Mouse (Mus musculus) MEL (cell line): ENCODE measurements around the gene Rcan1.

Experiments
- CHD2 ChIP-seq: IDR thresholded peaks from 2 replicates; pipeline ENCODE4 v1.6.1; 2011; ENCODE audit warnings: low read length, improper control_type of control experiment
- CTCF ChIP-seq, 3 experiments: IDR thresholded peaks in 2 of 3; conservative IDR thresholded peaks in 1 of 3; 2 replicates each; pipeline ENCODE4 v1.5.1; 2011 to 2012; ENCODE audit warnings: low read length in 3 of 3, low read depth in 2 of 3, mild to moderate bottlenecking in 2 of 3, improper control_type of control experiment in 1 of 3, inconsistent platforms in 1 of 3, mixed read lengths in 1 of 3, moderate library complexity in 1 of 3; ENCODE audit not compliant: control insufficient read depth in 1 of 3, insufficient read depth in 1 of 3, poor library complexity in 1 of 3, severe bottlenecking in 1 of 3
- EP300 ChIP-seq, 2 experiments: IDR thresholded peaks; 2 replicates each; pipeline ENCODE4 v1.6.1; 2011; ENCODE audit warnings: improper control_type of control experiment in 2 of 2, low read length in 2 of 2, low read depth in 1 of 2, mild to moderate bottlenecking in 1 of 2
- GATA1 ChIP-seq: IDR thresholded peaks from 2 replicates; pipeline ENCODE4 v1.6.1; 2011; ENCODE audit warnings: low read depth, low read length, improper control_type of control experiment
- JUND ChIP-seq: IDR thresholded peaks from 2 replicates; pipeline ENCODE4 v1.6.1; 2011; ENCODE audit warnings: low read depth, mild to moderate bottlenecking, improper control_type of control experiment, low read length
- MAX ChIP-seq: IDR thresholded peaks from 2 replicates; pipeline ENCODE4 v1.6.1; 2011; ENCODE audit warnings: low read length, improper control_type of control experiment
- MEF2A ChIP-seq: IDR thresholded peaks from 2 replicates; pipeline ENCODE4 v1.6.1; 2014; ENCODE audit warnings: low read depth, mild to moderate bottlenecking, inconsistent platforms, low read length, improper control_type of control experiment; ENCODE audit not compliant: poor library complexity, insufficient replicate concordance, severe bottlenecking; ENCODE audit errors: extremely low read depth
- MXI1 ChIP-seq: IDR thresholded peaks from 2 replicates; pipeline ENCODE4 v1.6.1; 2011; ENCODE audit warnings: mild to moderate bottlenecking, low read depth, low read length, improper control_type of control experiment
- MYC ChIP-seq: IDR thresholded peaks from 2 replicates; pipeline ENCODE4 v1.6.1; 2011; ENCODE audit warnings: low read depth, mild to moderate bottlenecking, low read length, improper control_type of control experiment, moderate library complexity
- POLR2A ChIP-seq, 2 experiments: IDR thresholded peaks; 2 replicates each; pipeline ENCODE4 v1.6.1; 2011 to 2012; ENCODE audit warnings: low read length in 2 of 2, mild to moderate bottlenecking in 2 of 2, control low read depth in 1 of 2, improper control_type of control experiment in 1 of 2, low read depth in 1 of 2, moderate library complexity in 1 of 2; ENCODE audit not compliant: control insufficient read depth in 1 of 2, insufficient read depth in 1 of 2, poor library complexity in 1 of 2
- SIN3A ChIP-seq: IDR thresholded peaks from 2 replicates; pipeline ENCODE4 v1.6.1; 2012; ENCODE audit warnings: low read length, improper control_type of control experiment, inconsistent platforms
- SMC3 ChIP-seq: IDR thresholded peaks from 2 replicates; pipeline ENCODE4 v1.6.1; 2011; ENCODE audit warnings: low read depth, low read length, improper control_type of control experiment
- TAL1 ChIP-seq: IDR thresholded peaks from 2 replicates; pipeline ENCODE4 v1.6.1; 2012; ENCODE audit warnings: mild to moderate bottlenecking, inconsistent platforms, low read length, moderate library complexity, mixed read lengths
- ZNF384 ChIP-seq: IDR thresholded peaks from 2 replicates; pipeline ENCODE4 v1.6.1; 2012; ENCODE audit warnings: low read depth, mild to moderate bottlenecking, inconsistent platforms, low read length, improper control_type of control experiment

GRCm38 (mm10) chr16:92425875-92426274, 44.8 kb downstream of the Rcan1 start:
- TF ChIP-seq CTCF (IDR thresholded peaks at IDR 0.05 in 2 of 3, conservative IDR thresholded peaks at IDR 0.05 in 1 of 3; ENCODE audit: control insufficient read depth in 1 of 3, insufficient read depth in 1 of 3, low read depth in 2 of 3, low read length in 3 of 3, poor library complexity in 1 of 3, severe bottlenecking in 1 of 3) (no peak), CHD2 (no peak), JUND (no peak), MEF2A (no peak), ZNF384 (no peak), MXI1 (no peak), SIN3A (no peak), MYC (no peak), EP300 (IDR thresholded peaks at IDR 0.05; ENCODE audit: low read depth in 1 of 2, low read length in 2 of 2) (no peak), TAL1 (no peak), POLR2A (IDR thresholded peaks at IDR 0.05; ENCODE audit: control insufficient read depth in 1 of 2, insufficient read depth in 1 of 2, low read depth in 1 of 2, low read length in 2 of 2, poor library complexity in 1 of 2) (no peak), GATA1 (no peak), MAX (no peak), SMC3 (no peak)
